Mouse (Mus musculus): ENCODE results near the gene Nlrp10. TPM values are rescaled to one million over a fixed set of nuclear protein-coding genes. Genes with fewer than 3 reads are reported as not detected.

Gene Nlrp10
- polyA plus RNA-seq, 1 experiment from 2014 or later: 0.27 TPM

- H3K36me3 ChIP-seq (ENCODE audit: insufficient read depth, low read length): no peaks in the 10 kb centered on the region
- TF ChIP-seq EP300 (IDR thresholded peaks at IDR 0.05): no peak
- no peak for TF ChIP-seq CTCF (IDR thresholded peaks at IDR 0.05)
- WGBS: 74% methylated on average over 11 of the region's 11 CpGs
- H3K4me3 ChIP-seq (ENCODE audit: low read depth, low read length): no peak overlapping the region
- no peaks in the 10 kb centered on the region for H3K9me3 ChIP-seq (ENCODE audit: low read length)
- H3K9ac ChIP-seq (replicated peaks; ENCODE audit: low read depth): no peak overlapping the region
- H3K27me3 ChIP-seq (replicated peaks; ENCODE audit: insufficient read depth, low read length): no peaks in the 10 kb centered on the region
- H3K27ac ChIP-seq (ENCODE audit: low read length): no peak overlapping the region
- no peak for DNase-seq (ENCODE audit: low spot score)
- no peaks in the 10 kb centered on the region for H3K4me1 ChIP-seq (ENCODE audit: insufficient read depth, low read depth, low read length)
- H3K4me2 ChIP-seq (replicated peaks; ENCODE audit: low read depth, low read length): no peak overlapping the region
- ATAC-seq: no peak
These were observed 1.4 kb downstream of the Nlrp10 start for GRCm38 (mm10) chr7:108928280-108929188.

GRCm38 (mm10) chr7:108927043-108927442, 2.9 kb downstream of the Nlrp10 start:
- H3K4me1 ChIP-seq (ENCODE audit: insufficient read depth, low read depth, low read length): no peaks in the 10 kb centered on the region
- 60% methylated on average over 4 of the region's 4 CpGs for WGBS
- no peak overlapping the region for H3K27ac ChIP-seq (ENCODE audit: low read length)
- H3K9ac ChIP-seq (replicated peaks; ENCODE audit: low read depth): no peak overlapping the region
- H3K4me3 ChIP-seq (ENCODE audit: low read depth, low read length): no peak overlapping the region
- DNase-seq (ENCODE audit: low spot score) (no peak), ATAC-seq (no peak)
- TF ChIP-seq EP300 (IDR thresholded peaks at IDR 0.05) (no peak), CTCF (IDR thresholded peaks at IDR 0.05) (no peak)
- H3K27me3 ChIP-seq (replicated peaks; ENCODE audit: insufficient read depth, low read length): no peaks in the 10 kb centered on the region
- H3K9me3 ChIP-seq (ENCODE audit: low read length): no peaks in the 10 kb centered on the region
- H3K36me3 ChIP-seq (ENCODE audit: insufficient read depth, low read length): no peaks in the 10 kb centered on the region
- no peak overlapping the region for H3K4me2 ChIP-seq (replicated peaks; ENCODE audit: low read depth, low read length)

- 73% methylated on average over 2 of the region's 2 CpGs for WGBS
- ATAC-seq: no peak
These were observed 26.0 kb downstream of the Nlrp10 start for GRCm38 (mm10) chr7:108903969-108904368.

GRCm38 (mm10) chr7:108894320-108894719, 35.7 kb downstream of the Nlrp10 start, which contains the start of gene Olfr519:
Olfr519 (minus strand) TSS chr7:108894420.
- no peak for DNase-seq (ENCODE audit: low spot score)
- ATAC-seq: no peak
- Histone ChIP-seq H3K9ac (replicated peaks; ENCODE audit: low read depth) (no peak within 1 kb of the TSS), H3K27ac (ENCODE audit: low read length) (no peak within 1 kb of the TSS), H3K4me3 (ENCODE audit: low read depth, low read length) (no peak within 1 kb of the TSS), H3K4me1 (ENCODE audit: insufficient read depth, low read depth, low read length) (no peaks in the 10 kb centered on the region), H3K9me3 (ENCODE audit: low read length) (no peaks in the 10 kb centered on the region), H3K27me3 (replicated peaks; ENCODE audit: insufficient read depth, low read length) (no peaks in the 10 kb centered on the region), H3K36me3 (ENCODE audit: insufficient read depth, low read length) (no peaks in the 10 kb centered on the region), H3K4me2 (replicated peaks; ENCODE audit: low read depth, low read length) (no peak within 1 kb of the TSS)
- 81% methylated on average over 5 of the region's 5 CpGs for WGBS
- TF ChIP-seq EP300 (IDR thresholded peaks at IDR 0.05) (no peak), CTCF (IDR thresholded peaks at IDR 0.05) (no peak)

More at GRCm38 (mm10) chr7:108903969-108904368, 26.0 kb downstream of the Nlrp10 start:
- H3K27ac ChIP-seq (ENCODE audit: low read length): no peak overlapping the region
- H3K4me1 ChIP-seq (ENCODE audit: insufficient read depth, low read depth, low read length): no peaks in the 10 kb centered on the region
- H3K9ac ChIP-seq (replicated peaks; ENCODE audit: low read depth): no peak overlapping the region
- TF ChIP-seq EP300 (IDR thresholded peaks at IDR 0.05) (no peak), CTCF (IDR thresholded peaks at IDR 0.05) (no peak)
- no peak overlapping the region for H3K4me3 ChIP-seq (ENCODE audit: low read depth, low read length)
- H3K9me3 ChIP-seq (ENCODE audit: low read length): no peaks in the 10 kb centered on the region
- DNase-seq (ENCODE audit: low spot score): no peak
- no peaks in the 10 kb centered on the region for H3K36me3 ChIP-seq (ENCODE audit: insufficient read depth, low read length)
- H3K4me2 ChIP-seq (replicated peaks; ENCODE audit: low read depth, low read length): no peak overlapping the region
- H3K27me3 ChIP-seq (replicated peaks; ENCODE audit: insufficient read depth, low read length): no peaks in the 10 kb centered on the region

GRCm38 (mm10) chr7:108884906-108885305, 45.1 kb downstream of the Nlrp10 start, which contains the start of gene Olfr518:
Olfr518 (minus strand) TSS chr7:108885006.
- TF ChIP-seq CTCF (IDR thresholded peaks at IDR 0.05) (no peak), EP300 (IDR thresholded peaks at IDR 0.05) (no peak)
- Histone ChIP-seq H3K9ac (replicated peaks; ENCODE audit: low read depth) (no peak within 1 kb of the TSS), H3K36me3 (ENCODE audit: insufficient read depth, low read length) (no peaks in the 10 kb centered on the region), H3K9me3 (ENCODE audit: low read length) (no peaks in the 10 kb centered on the region), H3K27ac (ENCODE audit: low read length) (no peak within 1 kb of the TSS), H3K4me3 (ENCODE audit: low read depth, low read length) (no peak within 1 kb of the TSS), H3K4me2 (replicated peaks; ENCODE audit: low read depth, low read length) (no peak within 1 kb of the TSS), H3K27me3 (replicated peaks; ENCODE audit: insufficient read depth, low read length) (no peaks in the 10 kb centered on the region), H3K4me1 (ENCODE audit: insufficient read depth, low read depth, low read length) (no peaks in the 10 kb centered on the region)
- 70% methylated on average over 4 of the region's 4 CpGs for WGBS
- DNase-seq (ENCODE audit: low spot score): no peak
- ATAC-seq: no peak

GRCm38 (mm10) chr7:108872279-108872678, 57.7 kb downstream of the Nlrp10 start, which contains the start of gene Olfr517:
Olfr517 (minus strand) TSS chr7:108872379.
- Histone ChIP-seq H3K9ac (replicated peaks; ENCODE audit: low read depth) (no peak within 1 kb of the TSS), H3K27me3 (replicated peaks; ENCODE audit: insufficient read depth, low read length) (no peaks in the 10 kb centered on the region), H3K4me3 (ENCODE audit: low read depth, low read length) (no peak within 1 kb of the TSS), H3K36me3 (ENCODE audit: insufficient read depth, low read length) (no peaks in the 10 kb centered on the region), H3K9me3 (ENCODE audit: low read length) (no peaks in the 10 kb centered on the region), H3K27ac (ENCODE audit: low read length) (no peak within 1 kb of the TSS), H3K4me1 (ENCODE audit: insufficient read depth, low read depth, low read length) (no peaks in the 10 kb centered on the region), H3K4me2 (replicated peaks; ENCODE audit: low read depth, low read length) (no peak within 1 kb of the TSS)
- ATAC-seq: no peak
- no peak for TF ChIP-seq CTCF (IDR thresholded peaks at IDR 0.05)
- TF ChIP-seq EP300 (IDR thresholded peaks at IDR 0.05): no peak
- no peak for DNase-seq (ENCODE audit: low spot score)
- WGBS: 48% methylated on average over 2 of the region's 2 CpGs

Other genes with a start within 250 kb of the Nlrp10 start
- not detected in 2 replicates for gene Olfr512, start 216.9 kb downstream of the Nlrp10 start, polyA plus RNA-seq (2015; fragmentation: Nextera tagmentation; extraction: Ambion mirVana)
- not detected in 2 replicates for gene Olfr513, start 179.2 kb downstream of the Nlrp10 start, polyA plus RNA-seq (2015; fragmentation: Nextera tagmentation; extraction: Ambion mirVana)
- gene Olfr514, start 104.2 kb downstream of the Nlrp10 start, polyA plus RNA-seq (2015; fragmentation: Nextera tagmentation; extraction: Ambion mirVana): not detected in 2 replicates
- not detected in 2 replicates for gene Olfr516, start 79.6 kb downstream of the Nlrp10 start, polyA plus RNA-seq (2015; fragmentation: Nextera tagmentation; extraction: Ambion mirVana)
- gene Olfr517, start 57.8 kb downstream of the Nlrp10 start, polyA plus RNA-seq (2015; fragmentation: Nextera tagmentation; extraction: Ambion mirVana): not detected in 2 replicates
- gene Olfr518, start 45.2 kb downstream of the Nlrp10 start, polyA plus RNA-seq (2015; fragmentation: Nextera tagmentation; extraction: Ambion mirVana): not detected in 2 replicates
- not detected in 2 replicates for gene Olfr519, start 35.8 kb downstream of the Nlrp10 start, polyA plus RNA-seq (2015; fragmentation: Nextera tagmentation; extraction: Ambion mirVana)
- 80.1 and 83.6 TPM in 2 replicates for gene Eif3f, start 4.2 kb upstream of the Nlrp10 start, polyA plus RNA-seq (2015; fragmentation: Nextera tagmentation; extraction: Ambion mirVana)
- 0.29 and 0.38 TPM in 2 replicates for gene Tub, start 20.2 kb upstream of the Nlrp10 start, polyA plus RNA-seq (2015; fragmentation: Nextera tagmentation; extraction: Ambion mirVana)
- gene Ric3, start 153.2 kb upstream of the Nlrp10 start, polyA plus RNA-seq (2015; fragmentation: Nextera tagmentation; extraction: Ambion mirVana): 0.58 and 0.83 TPM in 2 replicates
- 10.0 and 10.3 TPM in 2 replicates for gene Lmo1, start 245.0 kb upstream of the Nlrp10 start, polyA plus RNA-seq (2015; fragmentation: Nextera tagmentation; extraction: Ambion mirVana)